Comparison of ENCODE assay signal across 29 mouse cellular contexts in genomic region chr7:64354206-64354605, GRCm38 (mm10). TPM values are rescaled to one million over a fixed set of nuclear protein-coding genes. Genes with fewer than 3 reads are reported as not detected.
DNase-seq lines count a peak whose midpoint lies in the region; ATAC-seq and TF ChIP-seq lines count a peak whose summit lies in the region.
"Had no signal": no experiment of that assay in that cellular context is flagged by ENCODE, and none has a peak within 500 bp of the region (broad histone marks: within the 10 kb centered on the region; RNA-seq: fewer than 3 reads in every experiment).

No protein-coding gene starts in this region.

- peaks cover 54% of the 10 kb centered on the region for H3K36me3 ChIP-seq in hindbrain, embryonic 12.5 days
- peaks cover 8% of the 10 kb centered on the region for H3K36me3 ChIP-seq in hindbrain, embryonic 16.5 days (ENCODE audit: control insufficient read depth, insufficient read depth, low read length)
- peaks cover 9% of the 10 kb centered on the region; the same call in 1 of the 2 replicates for H3K36me3 ChIP-seq in lung, postnatal 0 days (ENCODE audit: insufficient read depth, low read length)
- peaks cover 31% of the 10 kb centered on the region for H3K36me3 ChIP-seq in midbrain, embryonic 14.5 days (ENCODE audit: control insufficient read depth, insufficient read depth, low read length)
- peaks cover 28% of the 10 kb centered on the region for H3K36me3 ChIP-seq in midbrain, postnatal 0 days (ENCODE audit: insufficient read depth, low read length)

- no peak overlapping the region for H3K4me2 ChIP-seq in hindbrain, embryonic 12.5 days (replicated peaks)
- no peak overlapping the region for H3K4me2 ChIP-seq in hindbrain, embryonic 16.5 days (ENCODE audit: low read length)
- no peak overlapping the region for H3K4me2 ChIP-seq in lung, postnatal 0 days (replicated peaks; ENCODE audit: low read depth, low read length)
- H3K4me2 ChIP-seq in midbrain, embryonic 14.5 days (ENCODE audit: low read length) = no peak overlapping the region
- no peak overlapping the region for H3K4me2 ChIP-seq in midbrain, postnatal 0 days (ENCODE audit: low read depth, low read length, poor library complexity, severe bottlenecking)
- H3K4me2 ChIP-seq: heart, embryonic 11.5 days; hindbrain, embryonic 14.5 days; lung, embryonic 15.5 days had no signal

- no peak overlapping the region for H3K9ac ChIP-seq in hindbrain, embryonic 12.5 days
- H3K9ac ChIP-seq in hindbrain, embryonic 16.5 days (ENCODE audit: low read depth, low read length) = no peak overlapping the region
- no peak overlapping the region for H3K9ac ChIP-seq in lung, postnatal 0 days (replicated peaks; ENCODE audit: low read depth)
- no peak overlapping the region for H3K9ac ChIP-seq in midbrain, embryonic 14.5 days (replicated peaks; ENCODE audit: low read length)
- no peak overlapping the region for H3K9ac ChIP-seq in midbrain, postnatal 0 days (replicated peaks; ENCODE audit: low read length, poor library complexity, severe bottlenecking)
- H3K9ac ChIP-seq: hindbrain, embryonic 14.5 days; liver, embryonic 14.5 days; lung, embryonic 15.5 days had no signal

- ATAC-seq in hindbrain, embryonic 12.5 days (ENCODE audit: low FRiP score) = 0 out of 2 replicates have a peak, but pooled peaks have one; percentile 33
- no peak for ATAC-seq in hindbrain, embryonic 16.5 days
- peak; percentile 43; the same call in 1 of the 2 replicates for ATAC-seq in lung, postnatal 0 days
- no peak for ATAC-seq in midbrain, embryonic 14.5 days (ENCODE audit: low FRiP score, low TSS enrichment)
- no peak for ATAC-seq in midbrain, postnatal 0 days (ENCODE audit: low FRiP score)
- ATAC-seq: activated CD4-positive, CD25-positive, alpha-beta regulatory T cell, adult 4 months; inflammation-experienced regulatory T-cells, adult 6 months had no signal

- TF ChIP-seq CTCF in lung, postnatal 0 days (IDR thresholded peaks at IDR 0.05) = no peak
- TF ChIP-seq CTCF in midbrain, postnatal 0 days (IDR thresholded peaks at IDR 0.05) = no peak

- TF ChIP-seq EP300 in lung, postnatal 0 days (IDR thresholded peaks at IDR 0.05) = no peak

- no peaks in the 10 kb centered on the region for H3K27me3 ChIP-seq in hindbrain, embryonic 12.5 days
- H3K27me3 ChIP-seq in hindbrain, embryonic 16.5 days (replicated peaks; ENCODE audit: control insufficient read depth, insufficient read depth, low read length) = no peaks in the 10 kb centered on the region
- no peaks in the 10 kb centered on the region for H3K27me3 ChIP-seq in lung, postnatal 0 days (replicated peaks; ENCODE audit: insufficient read depth, low read length)
- H3K27me3 ChIP-seq in midbrain, embryonic 14.5 days (ENCODE audit: control insufficient read depth, insufficient read depth, low read length) = no peaks in the 10 kb centered on the region
- no peaks in the 10 kb centered on the region for H3K27me3 ChIP-seq in midbrain, postnatal 0 days (ENCODE audit: insufficient read depth, low read length)
- H3K27me3 ChIP-seq: CH12.LX; lung, embryonic 15.5 days had no signal

- no peak overlapping the region for H3K27ac ChIP-seq in hindbrain, embryonic 12.5 days
- H3K27ac ChIP-seq in hindbrain, embryonic 16.5 days (ENCODE audit: low read depth, low read length) = no peak overlapping the region
- H3K27ac ChIP-seq in lung, postnatal 0 days (ENCODE audit: low read length) = 0 out of 2 replicates have a peak overlapping the region, but pooled peaks have one; percentile 3
- no peak overlapping the region for H3K27ac ChIP-seq in midbrain, embryonic 14.5 days (replicated peaks; ENCODE audit: low read depth, low read length)
- H3K27ac ChIP-seq in midbrain, postnatal 0 days (ENCODE audit: low read depth, low read length) = no peak overlapping the region
- H3K27ac ChIP-seq: hindbrain, embryonic 14.5 days; liver, embryonic 14.5 days; lung, embryonic 15.5 days; stomach, postnatal 0 days had no signal

- peak; percentile 4 for DNase-seq in embryo, embryonic 10.5 days (ENCODE audit: low spot score)
- DNase-seq in embryo, embryonic 11 days = no peak
- DNase-seq in lung, postnatal 0 days (ENCODE audit: low spot score) = peak; percentile 51
- no peak for DNase-seq in lung, postnatal 25 days (ENCODE audit: low spot score)
- DNase-seq in midbrain, embryonic 14.5 days = peak; percentile 24
- DNase-seq in midbrain, postnatal 0 days (ENCODE audit: low spot score) = no peak
- DNase-seq: adrenal gland, adult 2 months; adrenal gland, postnatal 36 days; cerebellum, adult 2 months; cerebellum, postnatal 14 days; gastrocnemius, postnatal 14 days; heart, adult 18-20 months; heart, postnatal 4 days; kidney, adult 8-10 months; kidney, postnatal 14 days; liver; right cerebral cortex, postnatal 4 days; thymus, adult 18-20 months; thymus, postnatal 25 days had no signal

- WGBS in hindbrain, embryonic 12.5 days = 43% methylated on average over 14 of the region's 14 CpGs
- WGBS in hindbrain, embryonic 16.5 days = 21% methylated on average over 14 of the region's 14 CpGs
- WGBS in lung, postnatal 0 days = 60% methylated on average over 14 of the region's 14 CpGs
- 11% methylated on average over 14 of the region's 14 CpGs for WGBS in midbrain, embryonic 14.5 days
- WGBS in midbrain, postnatal 0 days = 29% methylated on average over 14 of the region's 14 CpGs

- no peak overlapping the region for H3K4me3 ChIP-seq in hindbrain, embryonic 12.5 days
- H3K4me3 ChIP-seq in hindbrain, embryonic 16.5 days (ENCODE audit: low read length) = no peak overlapping the region
- no peak overlapping the region for H3K4me3 ChIP-seq in lung, postnatal 0 days (ENCODE audit: low read depth, low read length)
- H3K4me3 ChIP-seq in midbrain, embryonic 14.5 days (replicated peaks; ENCODE audit: low read depth, low read length) = no peak overlapping the region
- no peak overlapping the region for H3K4me3 ChIP-seq in midbrain, postnatal 0 days (ENCODE audit: low read depth, low read length)
- H3K4me3 ChIP-seq: lung, embryonic 15.5 days had no signal

- no peaks in the 10 kb centered on the region for H3K9me3 ChIP-seq in hindbrain, embryonic 12.5 days (replicated peaks)
- no peaks in the 10 kb centered on the region for H3K9me3 ChIP-seq in hindbrain, embryonic 16.5 days (ENCODE audit: control insufficient read depth, low read length)
- no peaks in the 10 kb centered on the region for H3K9me3 ChIP-seq in lung, postnatal 0 days (ENCODE audit: low read length)
- no peaks in the 10 kb centered on the region for H3K9me3 ChIP-seq in midbrain, embryonic 14.5 days (ENCODE audit: control insufficient read depth, low read length)
- no peaks in the 10 kb centered on the region for H3K9me3 ChIP-seq in midbrain, postnatal 0 days (ENCODE audit: low read length)
- H3K9me3 ChIP-seq: lung, embryonic 15.5 days had no signal

- 0 out of 2 replicates have a peak, but pooled peaks cover 5% of the 10 kb centered on the region for H3K4me1 ChIP-seq in hindbrain, embryonic 12.5 days
- H3K4me1 ChIP-seq in hindbrain, embryonic 16.5 days (ENCODE audit: control insufficient read depth, insufficient read depth, low read depth, low read length) = peaks cover 5% of the 10 kb centered on the region; the same call in 1 of the 2 replicates
- no peaks in the 10 kb centered on the region for H3K4me1 ChIP-seq in lung, postnatal 0 days (ENCODE audit: insufficient read depth, low read depth, low read length)
- H3K4me1 ChIP-seq in midbrain, embryonic 14.5 days (ENCODE audit: control insufficient read depth, insufficient read depth, low read length) = no peaks in the 10 kb centered on the region
- H3K4me1 ChIP-seq in midbrain, postnatal 0 days (ENCODE audit: insufficient read depth, low read length) = no peaks in the 10 kb centered on the region
- H3K4me1 ChIP-seq: lung, embryonic 15.5 days had no signal

RNA-seq across cellular contexts. Expression of gene Fan1, which starts 19.7 kb away (rescaled TPM):
- 9.1 and 10.1 TPM in 2 replicates for polyA plus RNA-seq in hindbrain, embryonic 12.5 days (2016; fragmentation: Nextera tagmentation; extraction: Ambion mirVana)
- polyA plus RNA-seq in hindbrain, embryonic 16.5 days (2015; fragmentation: Nextera tagmentation; extraction: Ambion mirVana) = 5.5 and 5.7 TPM in 2 replicates
- polyA plus RNA-seq in lung, postnatal 0 days (2015; fragmentation: Nextera tagmentation; extraction: Ambion mirVana) = 4.8 and 5.2 TPM in 2 replicates
- 4.7 and 5.0 TPM in 2 replicates for polyA plus RNA-seq in midbrain, embryonic 14.5 days (2014; fragmentation: Nextera tagmentation; extraction: Ambion mirVana)
- total RNA-seq in midbrain, postnatal 0 days (2014; rRNA removed) = 6.5 and 11.9 TPM in 2 replicates
- 3.8 and 4.7 TPM in 2 replicates for polyA plus RNA-seq in midbrain, postnatal 0 days (2015; fragmentation: Nextera tagmentation; extraction: Ambion mirVana)

RNA-seq across cellular contexts. Expression of gene Mphosph10, which starts 37.9 kb away (rescaled TPM):
- 41.7 and 43.7 TPM in 2 replicates for polyA plus RNA-seq in hindbrain, embryonic 12.5 days (2016; fragmentation: Nextera tagmentation; extraction: Ambion mirVana)
- 21.3 and 22.8 TPM in 2 replicates for polyA plus RNA-seq in hindbrain, embryonic 16.5 days (2015; fragmentation: Nextera tagmentation; extraction: Ambion mirVana)
- polyA plus RNA-seq in lung, postnatal 0 days (2015; fragmentation: Nextera tagmentation; extraction: Ambion mirVana) = 18.6 and 21.1 TPM in 2 replicates
- 19.6 and 25.2 TPM in 2 replicates for polyA plus RNA-seq in midbrain, embryonic 14.5 days (2014; fragmentation: Nextera tagmentation; extraction: Ambion mirVana)
- 5.4 and 10.1 TPM in 2 replicates for total RNA-seq in midbrain, postnatal 0 days (2014; rRNA removed)
- 19.2 and 20.3 TPM in 2 replicates for polyA plus RNA-seq in midbrain, postnatal 0 days (2015; fragmentation: Nextera tagmentation; extraction: Ambion mirVana)

RNA-seq across cellular contexts. Expression of gene Mcee, which starts 38.2 kb away (rescaled TPM):
- polyA plus RNA-seq in hindbrain, embryonic 12.5 days (2016; fragmentation: Nextera tagmentation; extraction: Ambion mirVana) = 37.1 and 46.1 TPM in 2 replicates
- 51.2 and 67.9 TPM in 2 replicates for polyA plus RNA-seq in hindbrain, embryonic 16.5 days (2015; fragmentation: Nextera tagmentation; extraction: Ambion mirVana)
- polyA plus RNA-seq in lung, postnatal 0 days (2015; fragmentation: Nextera tagmentation; extraction: Ambion mirVana) = 112 and 117 TPM in 2 replicates
- 31.9 and 37.5 TPM in 2 replicates for polyA plus RNA-seq in midbrain, embryonic 14.5 days (2014; fragmentation: Nextera tagmentation; extraction: Ambion mirVana)
- total RNA-seq in midbrain, postnatal 0 days (2014; rRNA removed) = 12.2 and 14.7 TPM in 2 replicates
- polyA plus RNA-seq in midbrain, postnatal 0 days (2015; fragmentation: Nextera tagmentation; extraction: Ambion mirVana) = 43.6 and 44.2 TPM in 2 replicates

Comparison
In these comparisons a context has a peak if more than half of its experiments do, and no peak if none do; other contexts are left out.
1. DNase-seq: peak in embryo, embryonic 10.5 days (single experiment), lung, postnatal 0 days (single experiment) and midbrain, embryonic 14.5 days (single experiment); none in embryo, embryonic 11 days (single experiment), lung, postnatal 25 days (single experiment) and midbrain, postnatal 0 days (single experiment).
2. ATAC-seq: peak in hindbrain, embryonic 12.5 days (single experiment) and lung, postnatal 0 days (single experiment); none in hindbrain, embryonic 16.5 days (single experiment), midbrain, embryonic 14.5 days (single experiment) and midbrain, postnatal 0 days (single experiment).